Mouse (Mus musculus): ENCODE measurements around the gene Rpl3. TPM values are rescaled to one million over a fixed set of nuclear protein-coding genes. Genes with fewer than 3 reads are reported as not detected.

Rpl3 gene
- polyA plus RNA-seq (2012; rRNA removed; ENCODE audit: low replicate concordance), result 194 and 479 TPM in 2 replicates

GRCm38 (mm10) chr15:80091121-80091955, at the start of gene Rpl3, which contains the start of gene Syngr1:
Gene Rpl3 (minus strand): TSS chr15:80091868.
Gene Syngr1 (plus strand): TSS chr15:80091334.

DNA sequence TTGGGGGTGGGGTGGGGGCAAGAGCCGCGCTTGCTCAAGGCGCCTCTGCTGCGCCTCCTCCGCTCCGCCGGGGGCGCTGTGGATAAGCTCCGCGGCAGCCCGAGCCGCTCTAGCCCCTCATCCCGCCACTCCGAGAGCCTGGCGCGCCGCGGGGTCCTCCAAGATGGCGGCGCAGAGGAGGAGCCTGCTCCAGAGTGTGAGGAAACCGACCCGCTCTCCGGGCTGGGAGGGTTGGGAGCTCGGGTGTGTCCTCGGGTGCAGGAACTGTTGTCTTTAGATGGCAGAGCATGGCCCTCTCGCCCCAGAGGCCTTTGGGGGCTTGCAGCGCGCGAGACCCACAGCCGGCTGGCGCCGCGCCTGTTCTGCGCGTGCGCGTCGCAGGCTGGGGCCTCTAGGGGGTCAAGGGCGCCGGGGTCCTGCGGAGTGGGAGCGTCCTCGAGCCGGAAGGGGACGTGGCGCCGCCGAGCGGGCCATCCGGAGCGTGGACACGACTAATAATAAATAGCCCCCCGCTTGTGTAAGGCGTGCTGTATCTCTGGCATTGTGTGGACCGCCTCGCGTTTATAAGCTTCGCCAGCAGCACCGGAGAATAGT, 41.4 kb upstream of the Rpl3 start, which contains the start of gene Tab1:
Gene Tab1 (plus strand): TSS at position 135 of the 594 bp plus-strand sequence.

Other genes with a start within 250 kb of the Rpl3 start
- gene Apobec3, start 200.2 kb downstream of the Rpl3 start, polyA plus RNA-seq (2012; rRNA removed; ENCODE audit: low replicate concordance), result 7.4 and 10.7 TPM in 2 replicates
- 14.5 and 21.5 TPM in 2 replicates for gene Cbx7, start 120.7 kb downstream of the Rpl3 start, polyA plus RNA-seq (2012; rRNA removed; ENCODE audit: low replicate concordance)
- gene Pdgfb, start 76.9 kb downstream of the Rpl3 start, polyA plus RNA-seq (2012; rRNA removed; ENCODE audit: low replicate concordance), result 7.5 and 8.5 TPM in 2 replicates
- gene Syngr1, start 534 bp downstream of the Rpl3 start, polyA plus RNA-seq (2012; rRNA removed; ENCODE audit: low replicate concordance), result 18.1 and 34.1 TPM in 2 replicates
- gene Tab1, start 41.3 kb upstream of the Rpl3 start, polyA plus RNA-seq (2012; rRNA removed; ENCODE audit: low replicate concordance), result 28.2 and 31.6 TPM in 2 replicates
- 31.4 and 48.1 TPM in 2 replicates for gene Mgat3, start 81.9 kb upstream of the Rpl3 start, polyA plus RNA-seq (2012; rRNA removed; ENCODE audit: low replicate concordance)
- gene Mief1, start 142.2 kb upstream of the Rpl3 start, polyA plus RNA-seq (2012; rRNA removed; ENCODE audit: low replicate concordance), result 11.9 and 12.6 TPM in 2 replicates
- not detected in 2 replicates for gene AC140267.1, start 144.0 kb upstream of the Rpl3 start, polyA plus RNA-seq (2012; rRNA removed; ENCODE audit: low replicate concordance)
- gene Atf4, start 163.3 kb upstream of the Rpl3 start, polyA plus RNA-seq (2012; rRNA removed; ENCODE audit: low replicate concordance), result 123 and 151 TPM in 2 replicates
- 16.1 and 24.4 TPM in 2 replicates for gene Rps19bp1, start 172.4 kb upstream of the Rpl3 start, polyA plus RNA-seq (2012; rRNA removed; ENCODE audit: low replicate concordance)
- gene Cacna1i, start 195.4 kb upstream of the Rpl3 start, polyA plus RNA-seq (2012; rRNA removed; ENCODE audit: low replicate concordance), result 0.44 and 1.1 TPM in 2 replicates